Mouse (Mus musculus): ENCODE measurements around the gene Efnb3.
A peak's percentile ranks its signal among the peaks of the same experiment; 100 is the strongest.

The Efnb3 gene

DNA sequence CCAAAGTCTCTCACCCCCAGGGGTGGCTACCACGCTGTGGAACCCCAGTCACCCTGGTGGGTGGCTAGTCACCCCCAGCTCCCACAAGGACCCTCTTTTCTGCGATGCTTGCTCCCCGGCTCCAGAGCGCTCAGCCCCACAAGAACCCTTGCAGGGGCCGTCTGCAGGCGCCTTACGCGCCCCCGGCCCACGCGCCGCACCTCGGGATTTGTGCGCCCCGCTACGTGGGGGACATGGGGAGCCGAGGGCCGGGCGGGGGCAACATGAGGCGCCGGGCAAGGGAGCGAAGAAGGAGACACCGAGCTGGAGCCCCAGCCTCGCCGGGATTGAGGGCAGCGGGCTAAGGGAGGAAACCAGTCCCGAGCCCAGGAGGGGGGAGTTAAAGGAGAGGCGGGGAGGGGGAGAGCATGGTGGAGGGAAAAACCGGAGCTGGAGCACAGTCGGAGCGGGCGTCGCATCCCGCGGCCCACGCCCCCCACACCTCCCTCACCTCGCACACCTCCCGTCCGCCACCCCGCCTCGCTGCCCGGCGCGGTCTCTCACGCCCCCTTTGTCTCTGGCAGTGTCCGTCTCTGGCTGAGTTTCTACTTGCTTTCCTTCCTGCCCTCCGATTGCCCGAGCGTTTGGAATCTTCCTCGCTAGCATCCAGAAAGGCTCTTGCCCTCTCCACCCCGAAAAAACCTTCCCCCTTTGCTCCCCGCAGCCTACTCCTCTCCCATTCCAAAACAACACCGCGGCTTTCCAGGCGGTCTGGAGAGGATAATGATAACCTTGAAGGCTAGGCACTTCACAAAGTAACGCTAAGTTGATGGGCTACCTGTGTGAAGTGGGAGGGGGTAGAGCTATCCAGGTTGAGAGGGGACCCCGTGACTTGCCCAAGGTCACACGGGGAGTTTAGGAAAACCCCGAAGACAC lies at the start of gene Efnb3:
Gene Efnb3 (minus strand): TSS at position 355 of the 915 bp plus-strand sequence.
- DNase-seq: no peak

DNA sequence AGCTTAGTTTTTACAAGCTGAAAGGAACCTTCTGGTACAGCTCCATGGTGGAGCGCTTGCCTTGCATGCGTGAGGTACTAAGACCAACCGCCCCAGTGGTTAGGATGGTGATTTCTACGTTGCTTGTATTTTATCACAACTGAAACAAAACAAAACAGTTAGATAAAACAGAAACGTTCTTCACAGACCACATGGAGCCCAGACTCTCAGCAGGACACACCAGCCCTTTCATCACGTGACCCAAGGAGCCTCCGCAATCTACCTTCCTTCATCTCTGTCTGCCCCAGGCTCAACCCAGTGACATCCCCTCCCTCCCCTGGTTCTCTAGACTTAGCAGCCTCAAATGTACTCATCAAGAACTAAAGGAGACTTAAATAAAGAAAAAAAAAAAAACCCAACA lies 49.4 kb upstream of the Efnb3 start:
- DNase-seq: no peak

DNA sequence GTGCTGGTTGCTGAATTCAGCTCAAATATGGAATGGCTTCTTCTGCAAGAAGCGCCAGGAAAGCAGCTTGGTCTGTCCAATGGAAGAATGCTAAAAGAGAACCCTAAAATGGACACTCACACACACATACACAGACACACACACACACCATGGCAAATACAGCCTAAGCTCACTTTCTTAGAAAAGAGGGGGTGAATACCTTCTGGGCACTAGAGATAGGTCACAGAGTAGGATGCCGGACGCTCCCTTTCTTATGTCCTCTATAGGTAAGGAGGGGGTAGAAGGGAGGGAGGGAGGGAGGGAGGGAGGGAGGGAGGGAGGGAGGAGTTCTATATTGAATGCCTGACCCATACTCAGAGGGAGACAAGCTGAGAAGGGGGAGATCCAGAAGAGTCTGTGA lies 48.5 kb upstream of the Efnb3 start:
- no peak for DNase-seq

DNA sequence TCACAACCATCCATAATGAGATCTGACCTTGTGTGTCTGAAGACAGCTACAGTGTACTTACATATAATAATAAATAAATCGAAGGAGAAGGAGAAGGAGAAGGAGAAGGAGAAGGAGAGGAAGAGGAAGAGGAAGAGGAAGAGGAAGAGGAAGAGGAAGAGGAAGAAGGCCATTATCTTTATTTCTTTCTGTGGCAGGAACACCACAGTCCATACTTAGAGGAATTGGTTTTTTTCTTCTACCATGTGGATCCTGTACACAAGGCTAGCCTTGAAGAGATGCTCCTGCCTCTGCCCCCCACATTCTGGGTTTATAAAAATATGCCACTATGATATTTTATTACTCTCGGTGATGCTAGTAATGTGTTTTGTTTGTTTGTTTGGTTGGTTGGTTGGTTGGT lies 46.8 kb upstream of the Efnb3 start:
- no peak for DNase-seq

DNA sequence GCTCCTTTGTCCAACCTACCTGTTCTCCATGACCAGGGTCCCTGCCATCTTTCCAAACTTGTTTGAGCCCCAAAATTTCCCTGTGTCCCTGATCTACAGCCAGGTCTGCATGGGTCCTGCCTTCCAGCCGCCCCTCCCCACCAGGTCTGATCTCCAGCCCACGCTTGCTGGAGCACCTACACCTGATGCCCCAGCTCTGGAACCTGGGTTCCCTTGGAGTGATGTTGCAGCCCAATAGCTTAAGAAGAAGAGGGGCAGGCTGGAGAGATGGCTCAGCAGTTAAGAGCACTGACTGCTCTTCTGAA lies 46.4 kb upstream of the Efnb3 start:
- peak; percentile 23 for DNase-seq

DNA sequence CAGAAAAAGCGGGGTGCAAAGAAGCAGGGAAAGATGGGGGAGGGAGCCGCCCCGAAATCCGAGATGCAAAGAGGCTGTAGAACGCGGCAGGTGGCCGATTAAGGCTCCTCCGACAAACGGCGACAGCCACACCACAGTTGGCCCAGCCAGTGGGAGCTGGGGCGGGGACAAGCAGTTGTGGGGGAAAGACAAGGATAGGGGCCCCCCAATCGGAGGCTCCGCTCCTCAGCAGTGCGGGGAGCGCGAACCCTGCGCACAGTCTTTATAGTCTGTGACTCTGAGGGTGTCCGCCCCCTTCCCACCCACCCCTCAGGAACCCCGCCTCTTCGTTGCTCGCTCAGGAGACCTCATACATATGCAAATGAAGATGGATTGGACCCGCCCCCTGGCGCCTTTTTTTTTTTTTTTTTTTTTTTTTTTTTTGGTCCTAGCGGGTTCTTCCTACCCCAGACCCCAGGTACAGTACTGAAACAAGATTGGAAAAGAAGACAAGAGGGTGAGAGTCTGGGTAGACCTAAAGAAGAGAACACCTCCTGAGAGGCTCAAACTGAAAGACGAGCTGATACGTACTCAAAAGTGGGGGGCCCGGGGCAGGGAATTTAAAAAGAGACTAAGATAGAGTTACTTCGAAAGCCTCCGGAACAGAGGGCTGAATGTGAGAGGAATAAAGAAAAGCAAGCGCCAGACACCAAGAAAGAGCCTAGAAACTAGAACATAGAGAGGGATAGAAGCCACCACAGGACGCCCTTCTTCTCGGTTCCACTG lies 45.9 kb upstream of the Efnb3 start, which contains the start of gene Atp1b2:
Gene Atp1b2 (minus strand): TSS at position 217 of the 765 bp plus-strand sequence.
- peak; percentile 85 for DNase-seq

DNA sequence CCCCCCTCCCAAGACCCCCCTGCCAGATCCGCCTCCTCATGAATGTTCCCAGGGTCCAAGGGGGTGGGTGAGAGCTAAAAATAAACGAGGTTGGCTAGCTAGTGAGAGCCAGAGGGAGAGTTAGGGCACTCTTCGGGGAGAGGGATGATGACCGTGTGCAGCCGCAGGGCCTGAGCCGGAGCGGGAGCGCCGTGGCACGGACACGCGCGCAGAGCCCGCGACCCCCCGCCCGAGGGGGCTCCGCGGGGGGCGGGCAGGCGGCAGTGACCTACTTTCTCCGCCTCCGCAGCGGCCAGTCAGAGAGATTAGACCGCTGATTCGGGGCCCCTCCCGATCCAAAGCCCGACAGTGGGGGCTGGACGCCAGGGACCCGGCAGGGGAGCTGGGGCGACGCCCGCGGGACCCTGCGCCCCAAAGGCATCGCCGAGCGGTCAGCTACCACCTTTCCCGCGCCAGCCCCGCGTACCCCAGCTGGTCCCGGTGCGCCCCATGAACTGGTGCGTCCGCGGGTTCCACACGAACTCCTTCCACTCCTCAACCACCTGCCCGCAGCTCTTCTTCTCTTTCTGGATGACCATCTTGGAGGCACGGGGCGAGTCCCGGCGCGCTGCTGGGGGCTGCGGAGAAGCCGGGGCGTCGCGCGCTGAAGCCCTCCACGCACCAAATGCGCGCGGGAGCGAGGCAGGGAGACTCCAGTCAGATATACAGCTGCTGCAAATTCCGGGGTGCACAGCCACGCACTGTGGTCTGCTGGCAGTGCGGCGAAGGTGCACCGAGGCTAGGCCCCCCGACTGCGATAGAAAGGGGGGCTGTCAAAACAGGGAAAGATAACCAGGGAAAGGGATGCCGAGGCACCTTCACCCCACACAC lies 45.0 kb upstream of the Efnb3 start:
- peak; percentile 45 for DNase-seq

DNA sequence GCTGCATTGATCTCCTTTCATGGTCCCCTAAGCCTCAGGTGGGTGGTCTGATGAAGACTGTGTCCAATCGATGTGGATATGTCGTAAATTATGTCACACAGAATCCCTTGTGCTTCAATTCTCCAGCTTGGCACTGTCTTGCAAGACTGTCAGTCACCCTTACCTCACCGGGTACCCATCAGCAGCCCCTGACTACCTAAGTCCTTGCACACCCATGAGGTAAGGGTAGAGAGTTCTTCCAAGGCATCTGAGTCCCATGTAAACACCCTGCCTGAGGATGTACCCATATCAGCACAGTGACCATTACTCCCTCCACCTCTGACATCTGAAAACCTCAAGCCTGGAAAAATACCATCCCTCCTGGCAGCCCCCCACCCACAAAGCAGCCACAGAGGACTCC lies 44.3 kb upstream of the Efnb3 start:
- DNase-seq: no peak

DNA sequence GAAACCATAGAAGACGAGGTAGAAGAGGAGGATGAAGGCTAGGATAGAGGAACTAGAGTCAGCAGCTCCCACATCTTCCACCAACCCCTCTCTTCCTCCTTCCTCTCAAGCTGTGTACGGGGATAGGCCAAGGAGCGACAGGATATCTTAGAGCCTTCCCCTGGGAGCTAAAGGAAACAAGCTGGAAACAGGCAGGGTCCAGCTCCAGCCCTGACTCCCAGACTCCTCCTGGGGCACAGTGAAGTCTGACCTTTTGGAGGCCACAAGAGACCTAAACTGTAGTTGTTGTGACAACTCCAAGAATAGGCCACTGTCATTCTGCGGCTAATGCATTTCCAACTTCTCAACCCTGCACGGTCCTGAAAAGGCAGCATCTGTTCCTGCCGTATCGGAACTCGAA lies 43.5 kb upstream of the Efnb3 start:
- DNase-seq: no peak

DNA sequence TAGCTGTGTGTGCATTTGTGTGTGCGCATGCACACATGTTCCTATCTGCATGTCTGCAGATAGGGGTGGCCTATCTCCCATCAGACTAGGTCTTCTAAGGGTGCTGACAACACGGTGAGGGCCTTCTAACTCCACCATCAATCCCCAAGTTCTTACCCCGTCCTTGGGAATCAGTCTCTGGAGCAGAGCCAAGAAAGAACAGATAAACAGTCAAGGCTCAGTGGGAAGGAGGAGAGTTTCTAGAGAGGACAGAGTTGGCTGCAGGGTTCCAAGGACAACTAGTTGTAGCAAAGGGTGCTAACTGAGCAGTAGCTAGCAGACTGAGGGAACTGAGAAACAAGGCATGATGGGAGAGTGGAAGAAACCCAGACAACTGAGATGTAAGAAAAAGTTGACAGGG lies 41.8 kb upstream of the Efnb3 start:
- DNase-seq: no peak

DNA sequence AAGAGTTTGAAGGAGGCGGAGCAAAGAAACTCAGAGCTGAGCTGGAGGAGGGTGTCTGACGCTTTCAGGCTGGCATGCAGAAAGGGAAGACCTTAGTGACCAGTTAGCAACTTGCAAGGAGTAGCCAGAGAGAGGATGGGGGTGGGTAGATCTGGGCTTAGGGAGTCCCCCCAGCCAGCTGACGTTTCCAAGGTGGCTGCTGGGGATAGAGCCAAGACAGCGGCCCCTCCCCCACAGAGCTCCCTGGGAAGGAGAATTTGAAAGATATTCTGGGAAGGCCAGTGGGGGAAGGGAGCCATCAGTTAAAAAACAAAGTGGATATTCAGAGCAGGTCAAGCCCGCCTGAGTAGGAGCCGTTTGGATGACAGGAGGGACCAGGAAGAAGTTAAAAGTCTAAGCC lies 40.1 kb upstream of the Efnb3 start:
- no peak for DNase-seq

DNA sequence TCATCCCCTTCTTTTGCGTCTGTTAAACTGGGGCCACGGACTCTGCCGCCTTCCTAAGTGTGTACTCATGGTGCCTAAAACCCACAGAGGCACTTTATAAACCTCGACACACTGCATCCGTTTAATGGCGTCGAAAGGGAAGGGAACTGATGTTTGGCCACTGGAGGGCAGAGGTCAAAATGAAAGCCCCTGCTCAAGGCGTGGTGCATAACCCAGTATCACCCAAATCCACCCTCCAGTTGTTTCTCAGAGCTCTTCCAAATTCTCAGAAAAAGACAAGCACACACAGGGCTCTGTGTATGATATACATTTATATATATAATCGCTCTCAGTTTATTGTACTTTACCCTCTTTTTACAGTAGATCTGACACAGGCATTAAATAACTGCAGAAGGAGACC lies 39.4 kb upstream of the Efnb3 start:
- DNase-seq: no peak

DNA sequence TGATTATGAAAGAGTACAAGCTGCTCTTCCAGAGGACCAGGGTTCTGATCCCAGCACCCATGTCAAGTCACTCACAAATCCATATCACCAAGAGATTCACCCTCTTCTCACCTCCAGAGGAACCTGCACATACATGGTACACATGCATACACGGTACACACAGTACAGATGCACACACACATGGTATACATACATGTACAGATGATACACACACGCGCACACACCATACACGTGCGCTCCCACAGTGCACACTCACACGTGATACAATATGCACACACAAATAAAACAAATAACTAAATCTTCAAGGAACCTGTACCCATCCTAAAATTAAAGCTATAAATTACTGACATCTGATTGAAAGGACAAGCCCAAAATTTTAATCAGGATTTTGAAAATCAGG lies 34.8 kb upstream of the Efnb3 start:
- DNase-seq: no peak

DNA sequence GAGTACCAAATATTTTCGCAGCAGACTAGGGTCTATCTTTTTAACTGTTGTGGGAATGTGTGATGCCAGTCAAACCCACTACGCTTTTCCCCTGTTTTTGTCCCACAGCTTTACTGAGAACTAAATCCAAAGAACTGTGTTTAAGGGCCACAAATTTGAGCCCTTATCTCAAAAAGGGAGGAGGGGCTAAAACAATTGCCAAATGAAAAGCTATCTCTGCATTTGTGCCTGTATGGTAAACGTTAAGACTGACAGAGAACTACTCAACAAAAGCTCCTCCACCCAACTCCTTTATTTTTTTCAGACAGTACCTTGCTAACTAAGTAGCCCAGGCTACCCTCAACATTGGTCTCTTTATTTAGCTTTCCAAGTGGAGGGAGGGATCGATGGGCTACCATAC lies 32.8 kb upstream of the Efnb3 start:
- no peak for DNase-seq

DNA sequence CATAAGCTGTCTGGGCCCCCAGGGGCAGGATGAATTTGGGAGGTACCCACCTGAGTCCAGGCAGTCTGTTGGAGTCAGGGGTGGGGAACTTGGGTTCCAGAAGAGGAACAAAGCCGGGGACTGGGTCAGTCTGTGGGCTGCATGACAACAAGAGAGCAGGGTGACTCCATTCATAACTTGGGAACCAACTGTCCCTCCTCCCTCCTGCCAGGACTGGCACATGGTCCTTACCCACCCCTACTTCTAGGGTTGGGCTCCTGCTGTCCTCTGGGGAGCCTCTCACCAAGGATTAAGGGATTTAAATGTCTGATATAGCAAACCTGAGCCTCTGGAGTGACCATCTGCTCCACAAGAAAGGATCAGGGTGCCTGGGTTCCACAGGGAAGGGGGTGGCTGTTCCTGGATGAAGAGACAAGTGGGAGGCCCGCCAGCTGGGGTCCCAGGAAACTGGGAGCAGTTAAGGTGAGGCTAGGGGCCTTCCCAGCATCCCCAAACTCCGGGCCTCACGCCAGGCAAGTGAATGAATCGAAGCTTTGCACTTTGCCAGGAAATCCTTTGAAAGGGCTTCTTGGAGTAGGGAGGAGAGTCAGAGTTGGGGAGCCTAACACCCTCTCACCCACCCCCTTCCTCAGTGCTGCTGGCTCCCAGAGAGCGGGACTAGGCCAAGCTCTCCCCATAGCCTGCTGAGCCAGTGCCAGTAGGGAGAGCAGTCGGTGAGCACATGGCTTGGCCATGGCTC lies 32.1 kb upstream of the Efnb3 start:
- no peak for DNase-seq

DNA sequence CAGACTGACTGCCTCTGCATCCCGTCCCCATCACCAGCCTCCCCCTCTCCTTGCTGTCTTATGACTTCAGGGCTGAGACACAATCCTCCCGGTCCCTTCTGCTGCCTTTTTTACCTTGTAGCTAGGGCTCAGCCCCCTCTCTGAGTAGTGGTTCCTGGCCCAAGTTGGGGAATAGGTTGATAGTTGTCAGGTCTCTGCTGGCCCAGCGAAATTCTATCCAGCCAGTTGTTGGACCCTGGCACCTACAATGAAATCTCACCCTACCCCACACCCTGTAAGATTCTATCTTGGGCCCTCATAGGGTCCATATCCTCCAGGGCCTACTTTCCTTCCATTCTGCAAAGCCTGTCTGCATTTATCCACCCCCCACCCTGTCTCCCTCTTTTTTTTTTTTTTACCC lies 31.4 kb upstream of the Efnb3 start:
- DNase-seq: no peak

DNA sequence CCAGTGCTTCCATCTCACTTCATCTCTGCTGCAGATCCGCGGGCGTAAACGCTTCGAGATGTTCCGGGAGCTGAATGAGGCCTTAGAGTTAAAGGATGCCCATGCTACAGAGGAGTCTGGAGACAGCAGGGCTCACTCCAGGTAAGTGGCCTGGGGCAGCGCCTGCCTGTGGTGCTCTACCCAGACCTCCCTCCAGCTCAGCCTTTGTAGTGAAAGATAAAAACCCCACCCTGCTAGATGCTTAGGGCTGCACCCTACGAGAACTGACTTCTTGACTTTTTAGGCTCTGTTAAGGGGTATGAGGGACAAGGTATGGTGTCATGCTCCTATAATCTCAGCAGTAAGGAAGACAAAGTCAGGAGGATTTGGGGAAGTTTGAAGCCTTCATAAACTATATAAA lies 30.6 kb upstream of the Efnb3 start:
- no peak for DNase-seq

DNA sequence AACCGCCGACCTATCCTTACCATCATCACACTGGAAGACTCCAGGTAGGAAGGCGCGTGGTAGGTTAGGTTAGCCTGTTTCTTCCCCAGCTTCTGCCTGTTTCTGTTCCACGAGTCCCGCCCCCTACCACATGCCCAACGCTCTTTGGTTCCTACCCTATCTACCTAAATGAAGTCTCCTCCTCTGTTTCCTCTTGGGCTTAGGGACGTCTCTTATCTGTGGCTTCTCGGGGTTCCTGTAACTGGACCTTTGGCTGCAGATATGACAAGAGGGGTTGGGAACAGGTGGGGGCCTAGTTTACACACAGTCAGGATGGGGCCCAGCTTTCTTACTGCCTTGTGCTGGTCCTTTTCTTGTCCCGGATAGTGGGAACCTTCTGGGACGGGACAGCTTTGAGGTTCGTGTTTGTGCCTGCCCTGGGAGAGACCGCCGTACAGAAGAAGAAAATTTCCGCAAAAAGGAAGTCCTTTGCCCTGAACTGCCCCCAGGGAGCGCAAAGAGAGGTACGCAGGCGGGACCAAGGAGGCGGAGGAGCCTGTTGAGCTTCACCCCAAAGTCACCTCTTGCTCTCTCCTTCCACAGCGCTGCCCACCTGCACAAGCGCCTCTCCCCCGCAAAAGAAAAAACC lies 29.3 kb upstream of the Efnb3 start:
- DNase-seq: no peak

DNA sequence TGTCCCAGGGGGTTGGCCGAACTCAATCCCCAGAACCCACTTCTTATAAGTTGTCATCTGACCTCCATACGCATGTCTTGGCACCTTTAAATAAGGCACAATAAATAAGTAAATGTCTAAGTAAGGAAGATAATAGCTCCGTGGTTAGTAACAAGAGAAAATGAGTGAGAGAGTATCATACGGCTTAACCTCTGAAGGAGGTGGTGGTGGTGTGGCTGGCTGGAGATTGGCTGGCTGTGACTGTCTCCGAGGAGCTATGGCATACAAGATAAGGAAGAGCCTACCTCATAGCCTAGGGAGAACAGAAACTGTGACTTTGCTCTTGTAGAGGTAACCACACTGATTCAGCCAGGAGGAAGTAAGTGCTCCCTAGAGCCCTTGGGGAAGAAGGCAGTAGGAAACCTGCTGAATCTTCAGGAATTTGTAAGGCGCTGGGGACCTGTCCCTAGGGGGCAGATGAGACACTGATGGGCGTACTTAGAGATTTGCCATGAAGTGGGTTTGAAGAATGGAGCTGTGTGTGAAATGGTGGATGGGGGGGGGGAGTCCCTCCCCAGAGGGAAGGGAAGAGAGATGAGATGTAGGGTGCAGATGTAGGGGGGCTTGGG lies 25.8 kb upstream of the Efnb3 start:
- no peak for DNase-seq

DNA sequence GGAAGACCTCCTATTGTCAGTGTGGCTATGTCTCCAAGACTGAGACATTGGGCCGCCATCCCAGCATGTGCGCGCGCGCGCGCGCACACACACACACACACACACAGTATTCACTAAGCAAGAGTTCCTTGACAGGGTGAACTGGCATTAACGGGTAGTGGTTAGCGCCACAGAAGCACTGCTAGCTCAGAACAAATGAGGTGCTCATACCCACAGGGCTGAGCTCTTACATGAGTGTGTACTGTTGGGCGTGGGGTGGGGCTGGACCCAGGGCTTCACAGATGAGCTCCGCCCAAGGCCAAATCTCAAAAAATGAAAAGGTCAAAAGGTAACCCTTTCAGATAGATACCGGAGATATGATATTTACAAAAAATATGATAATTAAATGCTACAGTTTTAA lies 24.9 kb upstream of the Efnb3 start:
- no peak for DNase-seq

DNA sequence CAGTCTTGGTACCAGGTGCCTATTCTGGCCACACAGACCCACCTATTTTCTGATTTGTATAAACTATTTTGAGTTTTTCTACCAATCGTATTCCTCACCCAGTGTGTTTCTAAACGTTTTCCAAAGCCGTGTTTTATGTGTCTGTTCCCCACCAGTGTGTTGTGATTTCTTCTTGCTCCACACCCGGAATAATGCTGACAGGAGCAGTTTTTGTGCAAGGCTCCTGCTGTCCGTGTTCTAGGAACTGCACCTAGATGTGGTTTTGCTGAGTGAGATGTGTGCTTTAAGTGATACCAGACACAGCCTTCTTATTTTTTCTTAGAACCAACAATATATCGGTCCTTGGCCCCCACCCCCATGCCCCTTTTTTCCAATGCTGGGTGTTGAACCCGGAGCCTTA lies 24.0 kb upstream of the Efnb3 start:
- DNase-seq: no peak
